Mouse (Mus musculus): ENCODE results near the gene Scn3b. TPM values are rescaled to one million over a fixed set of nuclear protein-coding genes. Genes with fewer than 3 reads are reported as not detected.

Gene Scn3b
- polyA plus RNA-seq, 1 experiment from 2014 or later = 168 TPM

GRCm38 (mm10) chr9:40326260-40326915, 57.4 kb downstream of the Scn3b start:
- Histone ChIP-seq H3K4me1 (replicated peaks; ENCODE audit: control insufficient read depth, insufficient read depth, low read length) (no peaks in the 10 kb centered on the region), H3K9me3 (ENCODE audit: control insufficient read depth, low read length) (no peaks in the 10 kb centered on the region), H3K36me3 (replicated peaks; ENCODE audit: control insufficient read depth, insufficient read depth) (peaks cover 46% of the 10 kb centered on the region), H3K4me2 (replicated peaks) (no peak overlapping the region), H3K9ac (no peak overlapping the region), H3K27me3 (ENCODE audit: control insufficient read depth, insufficient read depth, low read length) (no peaks in the 10 kb centered on the region), H3K4me3 (replicated peaks; ENCODE audit: low read length) (no peak overlapping the region), H3K27ac (no peak overlapping the region)
- no peak for ATAC-seq (ENCODE audit: low FRiP score)
- 77% methylated on average over 7 of the region's 7 CpGs for WGBS
- DNase-seq (ENCODE audit: low spot score) = no peak

GRCm38 (mm10) chr9:40330609-40331382, 61.8 kb downstream of the Scn3b start:
- no peaks in the 10 kb centered on the region for H3K9me3 ChIP-seq (ENCODE audit: control insufficient read depth, low read length)
- peaks cover 53% of the 10 kb centered on the region for H3K36me3 ChIP-seq (replicated peaks; ENCODE audit: control insufficient read depth, insufficient read depth)
- H3K27me3 ChIP-seq (ENCODE audit: control insufficient read depth, insufficient read depth, low read length) = no peaks in the 10 kb centered on the region
- H3K4me3 ChIP-seq (replicated peaks; ENCODE audit: low read length) = no peak overlapping the region
- ATAC-seq (ENCODE audit: low FRiP score) = peak; percentile 83
- H3K9ac ChIP-seq = no peak overlapping the region
- no peak overlapping the region for H3K4me2 ChIP-seq (replicated peaks)
- H3K27ac ChIP-seq = no peak overlapping the region
- no peaks in the 10 kb centered on the region for H3K4me1 ChIP-seq (replicated peaks; ENCODE audit: control insufficient read depth, insufficient read depth, low read length)
- 55% methylated on average over 19 of the region's 19 CpGs for WGBS
- DNase-seq (ENCODE audit: low spot score) = peak; percentile 87

GRCm38 (mm10) chr9:40331411-40332286, 62.6 kb downstream of the Scn3b start:
- H3K27me3 ChIP-seq (ENCODE audit: control insufficient read depth, insufficient read depth, low read length) = no peaks in the 10 kb centered on the region
- no peak overlapping the region for H3K9ac ChIP-seq
- no peaks in the 10 kb centered on the region for H3K9me3 ChIP-seq (ENCODE audit: control insufficient read depth, low read length)
- H3K27ac ChIP-seq = no peak overlapping the region
- ATAC-seq (ENCODE audit: low FRiP score) (no peak), DNase-seq (ENCODE audit: low spot score) (no peak)
- H3K4me1 ChIP-seq (replicated peaks; ENCODE audit: control insufficient read depth, insufficient read depth, low read length) = peaks cover 6% of the 10 kb centered on the region
- 85% methylated on average over 15 of the region's 15 CpGs for WGBS
- no peak overlapping the region for H3K4me2 ChIP-seq (replicated peaks)
- no peak overlapping the region for H3K4me3 ChIP-seq (replicated peaks; ENCODE audit: low read length)
- peaks cover 44% of the 10 kb centered on the region for H3K36me3 ChIP-seq (replicated peaks; ENCODE audit: control insufficient read depth, insufficient read depth)

GRCm38 (mm10) chr9:40332326-40332725, 63.3 kb downstream of the Scn3b start:
- ATAC-seq (ENCODE audit: low FRiP score) = no peak
- no peak overlapping the region for H3K27ac ChIP-seq
- H3K4me2 ChIP-seq (replicated peaks) = no peak overlapping the region
- H3K36me3 ChIP-seq (replicated peaks; ENCODE audit: control insufficient read depth, insufficient read depth) = peaks cover 38% of the 10 kb centered on the region
- WGBS = 81% methylated on average over 4 of the region's 4 CpGs
- no peaks in the 10 kb centered on the region for H3K9me3 ChIP-seq (ENCODE audit: control insufficient read depth, low read length)
- no peak overlapping the region for H3K9ac ChIP-seq
- H3K4me1 ChIP-seq (replicated peaks; ENCODE audit: control insufficient read depth, insufficient read depth, low read length) = peaks cover 12% of the 10 kb centered on the region
- no peak for DNase-seq (ENCODE audit: low spot score)
- H3K27me3 ChIP-seq (ENCODE audit: control insufficient read depth, insufficient read depth, low read length) = no peaks in the 10 kb centered on the region
- H3K4me3 ChIP-seq (replicated peaks; ENCODE audit: low read length) = no peak overlapping the region

GRCm38 (mm10) chr9:40332731-40333648, 64.0 kb downstream of the Scn3b start:
- Histone ChIP-seq H3K4me1 (replicated peaks; ENCODE audit: control insufficient read depth, insufficient read depth, low read length) (peaks cover 19% of the 10 kb centered on the region), H3K27ac (no peak overlapping the region), H3K9ac (no peak overlapping the region), H3K9me3 (ENCODE audit: control insufficient read depth, low read length) (no peaks in the 10 kb centered on the region), H3K4me2 (replicated peaks) (no peak overlapping the region), H3K4me3 (replicated peaks; ENCODE audit: low read length) (no peak overlapping the region), H3K27me3 (ENCODE audit: control insufficient read depth, insufficient read depth, low read length) (no peaks in the 10 kb centered on the region), H3K36me3 (replicated peaks; ENCODE audit: control insufficient read depth, insufficient read depth) (peaks cover 31% of the 10 kb centered on the region)
- DNase-seq (ENCODE audit: low spot score) = no peak
- peak; percentile 7; the same call in 1 of the 2 replicates for ATAC-seq (ENCODE audit: low FRiP score)
- WGBS = 85% methylated on average over 31 of the region's 31 CpGs

- no peak overlapping the region for H3K9ac ChIP-seq
- H3K4me1 ChIP-seq (replicated peaks; ENCODE audit: control insufficient read depth, insufficient read depth, low read length) = peaks cover 23% of the 10 kb centered on the region
- peaks cover 24% of the 10 kb centered on the region for H3K36me3 ChIP-seq (replicated peaks; ENCODE audit: control insufficient read depth, insufficient read depth)
- ATAC-seq (ENCODE audit: low FRiP score) (peak; percentile 7; the same call in 1 of the 2 replicates), DNase-seq (ENCODE audit: low spot score) (peak; percentile 78)
- no peaks in the 10 kb centered on the region for H3K27me3 ChIP-seq (ENCODE audit: control insufficient read depth, insufficient read depth, low read length)
- H3K9me3 ChIP-seq (ENCODE audit: control insufficient read depth, low read length) = no peaks in the 10 kb centered on the region
- no peak overlapping the region for H3K4me3 ChIP-seq (replicated peaks; ENCODE audit: low read length)
- H3K27ac ChIP-seq = no peak overlapping the region
- WGBS = 63% methylated on average over 9 of the region's 9 CpGs
- no peak overlapping the region for H3K4me2 ChIP-seq (replicated peaks)
Observed at GRCm38 (mm10) chr9:40333649-40334396, 64.8 kb downstream of the Scn3b start.

- WGBS = 76% methylated on average over 2 of the region's 2 CpGs
- Histone ChIP-seq H3K9ac (no peak overlapping the region), H3K27ac (no peak overlapping the region), H3K4me3 (replicated peaks; ENCODE audit: low read length) (no peak overlapping the region), H3K9me3 (ENCODE audit: control insufficient read depth, low read length) (no peaks in the 10 kb centered on the region), H3K27me3 (ENCODE audit: control insufficient read depth, insufficient read depth, low read length) (no peaks in the 10 kb centered on the region), H3K36me3 (replicated peaks; ENCODE audit: control insufficient read depth, insufficient read depth) (peaks cover 24% of the 10 kb centered on the region), H3K4me1 (replicated peaks; ENCODE audit: control insufficient read depth, insufficient read depth, low read length) (peaks cover 23% of the 10 kb centered on the region), H3K4me2 (replicated peaks) (no peak overlapping the region)
- DNase-seq (ENCODE audit: low spot score) (no peak), ATAC-seq (ENCODE audit: low FRiP score) (no peak)
Observed at GRCm38 (mm10) chr9:40334617-40335016, 65.6 kb downstream of the Scn3b start.

- WGBS = 43% methylated on average over 5 of the region's 5 CpGs
- ATAC-seq (ENCODE audit: low FRiP score) = 0 out of 2 replicates have a peak, but pooled peaks have one; percentile 28
Observed at GRCm38 (mm10) chr9:40336701-40337100, 67.7 kb downstream of the Scn3b start.

More at GRCm38 (mm10) chr9:40336701-40337100, 67.7 kb downstream of the Scn3b start:
- Histone ChIP-seq H3K27me3 (ENCODE audit: control insufficient read depth, insufficient read depth, low read length) (no peaks in the 10 kb centered on the region), H3K4me1 (replicated peaks; ENCODE audit: control insufficient read depth, insufficient read depth, low read length) (peaks cover 25% of the 10 kb centered on the region), H3K9ac (no peak overlapping the region), H3K4me2 (replicated peaks) (0 out of 2 replicates have a peak overlapping the region, but pooled peaks have one; percentile 7), H3K9me3 (ENCODE audit: control insufficient read depth, low read length) (no peaks in the 10 kb centered on the region), H3K27ac (peak overlapping the region; percentile 51), H3K4me3 (replicated peaks; ENCODE audit: low read length) (no peak overlapping the region), H3K36me3 (replicated peaks; ENCODE audit: control insufficient read depth, insufficient read depth) (peaks cover 16% of the 10 kb centered on the region)
- peak; percentile 55 for DNase-seq (ENCODE audit: low spot score)
